Mouse (Mus musculus) kidney, adult 2 months (tissue): ENCODE data around the gene Bbs1.

Experiments
- CTCF ChIP-seq: fragments of 200-500 bp; conservative IDR thresholded peaks from 2 replicates; pipeline ENCODE4 v1.5.1; 2011; ENCODE audit warnings: low read depth, mild to moderate bottlenecking, control low read depth, low read length, moderate library complexity, mixed read lengths; ENCODE audit not compliant: insufficient read depth, insufficient read length
- POLR2A ChIP-seq: fragments of 200-500 bp; IDR thresholded peaks from one replicate; pipeline ENCODE4 v1.6.1; 2011; ENCODE audit warnings: low read depth, low read length, control low read depth

GRCm38 (mm10) chr19:4883961-4884360, 22.5 kb downstream of the Bbs1 start:
- TF ChIP-seq POLR2A (no peak), CTCF (no peak)
